11 mouse cellular contexts compared by ENCODE assay signal in genomic region chr2:35443981-35444763, GRCm38 (mm10). TPM values are rescaled to one million over a fixed set of nuclear protein-coding genes. Genes with fewer than 3 reads are reported as not detected.
DNase-seq lines count a peak whose midpoint lies in the region; ATAC-seq and TF ChIP-seq lines count a peak whose summit lies in the region.
"Had no signal": no experiment of that assay in that cellular context is flagged by ENCODE, and none has a peak within 500 bp of the region (broad histone marks: within the 10 kb centered on the region; RNA-seq: fewer than 3 reads in every experiment).

No protein-coding gene starts in this region.

- H3K4me1 ChIP-seq in stomach, postnatal 0 days (replicated peaks; ENCODE audit: control insufficient read depth, insufficient read depth): peaks cover 26% of the 10 kb centered on the region
- H3K4me1 ChIP-seq in forebrain, embryonic 14.5 days (ENCODE audit: control insufficient read depth, insufficient read depth, low read length): no peaks in the 10 kb centered on the region

- H3K9me3 ChIP-seq in stomach, postnatal 0 days (ENCODE audit: control insufficient read depth, low read length): no peaks in the 10 kb centered on the region
- H3K9me3 ChIP-seq in forebrain, embryonic 14.5 days (replicated peaks; ENCODE audit: control insufficient read depth, low read length): no peaks in the 10 kb centered on the region

- H3K36me3 ChIP-seq in stomach, postnatal 0 days (ENCODE audit: control insufficient read depth, insufficient read depth, low read length): no peaks in the 10 kb centered on the region
- H3K36me3 ChIP-seq in forebrain, embryonic 14.5 days (ENCODE audit: control insufficient read depth, insufficient read depth, low read length): no peaks in the 10 kb centered on the region

- H3K9ac ChIP-seq in stomach, postnatal 0 days (ENCODE audit: low read length): peak overlapping the region; percentile 52; the same call in 1 of the 2 replicates
- H3K9ac ChIP-seq in forebrain, embryonic 14.5 days (ENCODE audit: low read length): no peak overlapping the region
- H3K9ac ChIP-seq: hindbrain, embryonic 14.5 days had no signal

- no peak for TF ChIP-seq EP300 in stomach, postnatal 0 days (optimal IDR thresholded peaks at IDR 0.05)

- peak overlapping the region; percentile 94 for H3K27ac ChIP-seq in stomach, postnatal 0 days (replicated peaks)
- H3K27ac ChIP-seq in forebrain, embryonic 14.5 days (ENCODE audit: low read depth, low read length): no peak overlapping the region
- H3K27ac ChIP-seq: hindbrain, embryonic 14.5 days had no signal

- H3K4me3 ChIP-seq in stomach, postnatal 0 days (ENCODE audit: low read depth, low read length): no peak overlapping the region
- H3K4me3 ChIP-seq in forebrain, embryonic 14.5 days (ENCODE audit: low read depth, low read length): no peak overlapping the region

- no peak for ATAC-seq in stomach, postnatal 0 days (ENCODE audit: low FRiP score, low TSS enrichment)
- ATAC-seq in forebrain, embryonic 14.5 days: no peak

- peak; percentile 52 for TF ChIP-seq CTCF in stomach, postnatal 0 days (IDR thresholded peaks at IDR 0.05; ENCODE audit: low read depth)

- peak overlapping the region; percentile 34 for H3K4me2 ChIP-seq in stomach, postnatal 0 days (replicated peaks; ENCODE audit: low read depth)
- H3K4me2 ChIP-seq in forebrain, embryonic 14.5 days (ENCODE audit: low read length): no peak overlapping the region
- H3K4me2 ChIP-seq: hindbrain, embryonic 14.5 days had no signal

- intact Hi-C loops in gastrocnemius, postnatal 14 days (cut with DNase I; ENCODE audit: low total_unique reads): no loop called here
- intact Hi-C loops in gastrocnemius, postnatal 36 days (cut with DNase I): no loop called here

- 33% methylated on average over 16 of the region's 16 CpGs for WGBS in stomach, postnatal 0 days
- 69% methylated on average over 16 of the region's 16 CpGs for WGBS in forebrain, embryonic 14.5 days

- DNase-seq in gastrocnemius, postnatal 14 days: peak; percentile 48
- DNase-seq in gastrocnemius, postnatal 36 days: no peak
- DNase-seq in thymus, postnatal 25 days: peak; percentile 33
- no peak for DNase-seq in thymus, postnatal 10 days (ENCODE audit: low spot score in 2 of 2)
- peak; percentile 48 for DNase-seq in kidney, postnatal 10 days
- DNase-seq in stomach, postnatal 0 days (ENCODE audit: low spot score): no peak
- no peak for DNase-seq in retina, postnatal 1 day
- DNase-seq in forebrain, embryonic 14.5 days (ENCODE audit: low spot score): no peak

- H3K27me3 ChIP-seq in stomach, postnatal 0 days (ENCODE audit: control insufficient read depth, insufficient read depth, low read length): no peaks in the 10 kb centered on the region
- no peaks in the 10 kb centered on the region for H3K27me3 ChIP-seq in forebrain, embryonic 14.5 days (replicated peaks; ENCODE audit: control insufficient read depth, insufficient read depth, low read length)

RNA-seq across cellular contexts. Expression of gene Ggta1, which starts 18.9 kb away (rescaled TPM):
- total RNA-seq in gastrocnemius, postnatal 14 days (2021): 10 to 100 TPM; 11.1 to 15.6 TPM
- 1 to 10 TPM; 5.9 to 8.8 TPM for total RNA-seq in gastrocnemius, postnatal 36 days (2021)
- 10.7 and 11.5 TPM in 2 replicates for polyA plus RNA-seq in stomach, postnatal 0 days (2015; fragmentation: Nextera tagmentation; extraction: Ambion mirVana)
- 5.0 and 6.1 TPM in 2 replicates for polyA plus RNA-seq in forebrain, embryonic 14.5 days (2014; fragmentation: Nextera tagmentation; extraction: Ambion mirVana)

RNA-seq across cellular contexts. Expression of gene 4930402F06Rik, which starts 47.2 kb away (rescaled TPM):
- total RNA-seq in gastrocnemius, postnatal 14 days (2021): not detected
- not detected for total RNA-seq in gastrocnemius, postnatal 36 days (2021)
- not detected in 2 replicates for polyA plus RNA-seq in stomach, postnatal 0 days (2015; fragmentation: Nextera tagmentation; extraction: Ambion mirVana)
- not detected in 2 replicates for polyA plus RNA-seq in forebrain, embryonic 14.5 days (2014; fragmentation: Nextera tagmentation; extraction: Ambion mirVana)
- polyA plus RNA-seq: cortical plate, adult 2 months; hindbrain, embryonic 14.5 days; neural tube, embryonic 11.5 days had no signal

Comparison
In these comparisons a context has a peak if more than half of its experiments do, and no peak if none do; other contexts are left out.
1. DNase-seq: peak in gastrocnemius, postnatal 14 days (single experiment), thymus, postnatal 25 days (single experiment) and kidney, postnatal 10 days (single experiment); none in gastrocnemius, postnatal 36 days (0 of 2), thymus, postnatal 10 days (0 of 2), stomach, postnatal 0 days (single experiment), retina, postnatal 1 day (single experiment) and forebrain, embryonic 14.5 days (single experiment).